Mouse (Mus musculus): ENCODE measurements around the gene Dync2li1.
A peak's percentile ranks its signal among the peaks of the same experiment; 100 is the strongest.

The Dync2li1 gene

DNA sequence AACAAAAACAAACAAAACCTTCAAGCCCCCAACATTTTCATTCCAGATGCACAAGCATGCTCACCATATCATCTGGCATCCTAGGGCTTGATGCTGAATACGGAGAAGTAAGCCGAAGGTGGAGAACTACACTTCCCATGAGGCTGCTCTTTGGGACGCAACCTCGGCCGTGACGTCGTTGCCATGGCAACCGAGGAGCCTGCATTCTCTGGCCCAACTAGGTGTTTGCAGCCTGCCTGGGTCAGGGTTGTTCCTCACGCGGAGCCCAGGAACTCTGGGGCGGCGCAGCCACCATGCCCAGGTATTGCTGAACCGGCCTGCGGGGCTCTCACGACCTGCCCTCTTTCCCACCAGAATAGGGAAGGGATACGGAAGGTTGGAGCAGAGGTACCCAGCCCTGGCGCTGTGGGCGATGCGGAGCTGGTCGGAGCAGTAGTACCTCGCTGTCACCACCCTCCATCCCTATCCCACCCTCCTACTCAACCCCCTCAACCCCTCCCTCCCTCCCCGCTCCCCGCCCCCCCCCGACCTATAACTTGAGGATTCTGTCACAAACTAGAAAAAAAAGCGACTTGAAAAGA lies at the start of gene Dync2li1:
Dync2li1 (plus strand) TSS at position 221 of the 581 bp plus-strand sequence.
- DNase-seq (ENCODE audit: low spot score), result peak; percentile 93

DNA sequence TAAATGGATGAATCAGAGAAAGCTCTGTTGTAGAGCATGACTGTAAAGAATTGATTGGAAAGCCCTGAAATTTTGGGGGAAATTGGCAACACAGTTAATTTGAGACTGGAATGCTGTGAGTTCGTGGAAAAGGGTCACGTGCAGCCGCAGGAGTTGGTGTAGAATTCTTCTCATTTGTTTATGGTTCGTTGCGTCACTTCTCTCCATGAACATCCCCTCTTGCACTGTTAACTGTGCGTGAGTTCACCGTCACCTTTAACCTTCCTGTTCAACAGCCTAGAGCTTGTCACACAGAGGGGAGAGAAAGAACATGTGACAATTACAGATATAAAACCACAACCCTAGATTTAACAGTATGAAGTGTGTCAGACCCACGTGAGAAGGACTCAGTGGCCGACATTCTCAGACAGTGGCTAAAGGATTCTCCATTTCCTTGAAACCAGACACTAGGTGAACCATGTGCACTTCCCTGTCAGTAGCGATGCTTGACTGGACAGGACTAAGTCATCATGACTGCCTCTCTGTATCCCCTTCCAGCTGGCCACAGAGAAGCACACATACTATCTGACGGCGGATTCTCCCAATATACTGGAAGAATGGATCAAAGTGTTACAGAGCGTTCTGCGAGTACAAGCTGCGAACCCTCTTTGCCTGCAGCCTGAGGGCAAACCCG lies 49.5 kb upstream of the Dync2li1 start:
- no peak for DNase-seq (ENCODE audit: low spot score)

DNA sequence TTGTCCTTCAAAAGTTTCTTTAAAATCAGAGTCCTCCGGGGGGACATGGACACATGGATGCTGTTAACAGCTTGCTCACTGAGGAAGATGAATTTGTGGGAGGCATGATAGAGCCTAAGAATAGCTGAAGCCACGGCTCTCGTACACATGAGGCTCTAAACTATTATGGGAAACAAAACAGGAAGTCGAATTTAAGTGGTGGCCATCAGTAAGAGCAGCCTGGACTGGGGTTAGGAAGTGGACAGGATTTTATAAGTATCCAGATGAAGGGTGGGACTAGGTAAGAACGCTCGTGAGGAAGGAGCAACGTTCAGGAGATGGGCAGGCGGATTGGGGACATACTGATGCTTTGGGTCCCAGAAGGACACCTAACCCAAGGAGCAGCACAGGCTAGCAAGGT lies 47.0 kb upstream of the Dync2li1 start:
- DNase-seq (ENCODE audit: low spot score), result no peak

DNA sequence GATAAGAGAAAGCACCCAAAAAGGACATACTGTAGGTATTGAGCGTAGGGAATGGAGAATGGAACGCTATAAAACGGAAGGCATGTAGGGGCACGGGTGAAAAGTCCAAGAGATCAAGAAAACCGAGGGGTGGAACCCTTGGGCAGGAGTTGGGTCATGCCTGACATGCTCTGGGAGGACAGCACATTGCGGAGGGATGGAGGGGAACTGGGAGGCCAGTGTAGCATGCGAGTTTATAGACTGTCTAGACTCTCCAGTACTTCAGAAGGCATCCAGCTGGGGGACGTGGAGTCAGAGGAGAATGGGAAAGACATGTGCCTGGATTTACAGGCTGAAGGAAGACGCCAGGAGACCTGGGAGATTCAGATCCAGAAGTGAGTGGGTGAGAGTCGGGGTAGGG lies 46.5 kb upstream of the Dync2li1 start:
- no peak for DNase-seq (ENCODE audit: low spot score)

DNA sequence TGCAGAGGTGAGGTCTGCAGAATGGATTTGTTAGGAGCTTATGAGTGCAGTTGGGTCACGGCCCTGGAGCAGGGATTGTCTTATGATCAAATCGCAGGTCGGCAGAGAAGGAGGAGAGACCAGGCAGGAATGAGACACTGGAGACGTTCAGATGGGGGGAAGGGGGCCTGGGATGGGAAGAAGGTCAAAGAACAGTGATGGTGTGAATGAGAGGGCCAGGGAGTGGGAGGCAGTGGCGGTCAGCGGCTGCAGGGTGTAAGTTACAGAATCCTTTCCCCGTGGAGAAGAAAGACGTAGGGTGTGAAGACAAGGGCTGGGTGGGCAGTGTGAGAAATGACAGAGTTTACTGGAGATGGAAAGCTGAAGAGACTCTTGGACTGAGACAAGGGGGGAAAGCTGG lies 45.5 kb upstream of the Dync2li1 start:
- DNase-seq (ENCODE audit: low spot score), result no peak

DNA sequence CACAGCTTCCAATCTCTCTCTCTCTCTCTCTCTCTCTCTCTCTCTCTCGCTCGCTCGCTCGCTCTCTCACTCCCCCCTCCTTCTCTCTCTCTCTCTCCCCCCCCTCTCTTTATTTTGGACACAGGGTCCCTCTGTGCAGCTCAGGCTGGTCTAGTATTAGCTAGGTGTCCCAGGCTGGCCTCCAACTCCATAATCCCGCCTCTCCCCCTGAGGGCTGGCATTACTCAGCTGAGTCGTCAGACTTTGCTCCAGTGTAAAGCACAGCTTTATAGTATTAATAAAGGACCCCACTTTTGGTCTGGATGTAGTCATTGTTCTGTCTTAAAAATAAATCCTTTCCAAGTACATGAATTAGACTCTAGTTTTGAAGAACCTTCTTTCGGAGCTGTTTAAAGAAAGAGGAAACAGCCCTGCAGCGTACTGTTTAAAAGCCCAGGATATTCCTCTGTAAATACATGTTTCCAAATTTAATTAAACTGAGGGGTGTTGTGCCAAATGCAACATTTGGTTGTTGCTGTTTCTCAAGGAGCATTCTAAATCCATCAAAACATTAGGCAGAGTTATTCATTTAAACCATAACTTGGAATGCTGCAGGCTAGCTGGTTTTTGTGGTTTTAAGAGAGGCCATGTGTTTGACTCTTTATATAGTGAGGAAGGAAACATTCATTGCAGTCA lies 44.4 kb upstream of the Dync2li1 start:
- no peak for DNase-seq (ENCODE audit: low spot score)

DNA sequence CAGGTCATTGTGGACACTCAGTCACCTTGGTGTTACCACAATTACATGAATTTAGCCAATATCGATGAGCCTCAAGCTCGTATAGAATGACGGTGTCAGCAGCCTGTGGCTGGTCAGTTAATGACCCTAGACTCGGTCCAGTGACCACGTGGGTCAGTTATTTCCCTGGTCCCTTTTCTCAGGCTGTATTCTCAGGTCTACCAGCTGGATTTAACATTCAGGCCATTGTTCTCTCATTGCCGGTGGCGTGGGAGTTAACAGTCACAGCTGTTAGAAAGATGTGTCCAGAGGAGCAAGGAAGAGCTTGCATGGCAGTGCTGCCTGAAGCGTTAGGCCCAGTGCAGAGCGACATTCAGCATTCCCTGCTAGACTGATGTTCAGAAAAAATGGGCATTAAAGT lies 42.2 kb upstream of the Dync2li1 start:
- DNase-seq (ENCODE audit: low spot score), result no peak

DNA sequence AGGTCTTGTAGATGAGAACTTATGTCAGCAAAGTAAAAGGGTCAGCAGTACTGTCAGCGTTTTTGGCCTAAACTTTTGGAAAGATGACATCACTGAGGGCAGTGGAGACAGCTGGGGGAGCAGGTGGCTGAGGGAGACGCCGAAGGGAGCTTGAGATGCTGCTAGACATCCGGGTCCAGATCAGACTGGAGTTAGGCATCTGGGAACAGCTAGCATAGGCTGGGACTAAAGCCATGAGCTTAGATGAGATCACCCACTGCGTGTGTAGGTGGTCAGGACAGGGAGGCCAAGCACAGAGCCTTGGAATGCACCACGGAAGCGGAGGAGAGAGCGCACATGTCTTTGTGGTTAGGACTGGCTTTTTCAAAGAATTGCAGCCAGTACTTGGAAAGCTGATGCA lies 41.2 kb upstream of the Dync2li1 start:
- DNase-seq (ENCODE audit: low spot score), result peak; percentile 62

DNA sequence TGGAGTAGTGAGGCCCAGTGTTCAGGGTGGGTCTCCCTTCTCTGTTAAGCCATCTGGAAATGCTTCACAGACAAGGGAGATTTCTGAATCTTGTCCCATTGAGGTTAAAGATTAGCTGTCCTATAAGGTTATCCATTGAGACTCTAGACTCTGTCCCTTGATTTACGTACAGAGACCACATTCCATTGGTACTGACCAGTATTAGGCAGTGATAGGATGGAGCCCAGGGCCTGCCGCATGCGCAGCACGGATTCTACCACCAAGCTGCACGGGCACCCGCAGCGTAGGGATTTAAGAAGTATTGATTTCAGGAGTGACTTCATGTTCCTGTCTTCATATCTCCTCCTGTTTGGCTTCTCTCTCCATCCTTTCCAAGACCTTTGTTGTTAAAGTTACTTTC lies 36.2 kb upstream of the Dync2li1 start:
- no peak for DNase-seq (ENCODE audit: low spot score)

DNA sequence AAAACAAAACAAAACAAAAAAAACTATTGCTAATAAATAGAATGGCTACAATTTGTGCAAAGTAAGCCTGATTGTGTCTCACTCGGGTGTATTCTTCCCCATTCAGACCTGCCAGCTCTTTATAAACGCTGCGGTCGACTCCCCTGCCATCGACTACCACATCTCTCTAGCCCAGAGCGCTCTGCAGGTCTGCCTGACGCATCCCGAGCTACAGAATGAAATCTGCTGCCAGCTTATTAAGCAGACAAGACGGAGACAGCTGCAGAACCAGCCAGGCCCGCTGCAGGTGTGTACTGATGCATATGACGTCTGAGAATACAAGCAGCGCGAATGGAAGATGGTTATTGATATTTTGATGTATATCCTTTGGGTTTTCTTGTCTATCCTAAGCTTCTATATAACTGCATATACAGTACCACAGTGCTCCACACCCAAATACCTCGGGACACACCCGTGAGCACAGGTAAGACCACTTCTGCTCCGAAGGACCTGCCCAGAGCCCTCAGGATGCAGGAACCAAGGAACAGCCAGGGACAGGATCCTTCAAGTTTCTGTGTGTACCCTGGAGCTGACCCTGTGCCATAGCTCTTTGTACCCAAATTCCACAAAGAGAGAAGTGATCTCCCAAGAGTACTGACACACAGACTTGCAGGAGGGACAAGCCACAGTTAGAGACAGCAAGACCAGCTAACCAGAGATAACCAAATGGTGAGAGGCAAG lies 34.7 kb upstream of the Dync2li1 start:
- DNase-seq (ENCODE audit: low spot score), result no peak

DNA sequence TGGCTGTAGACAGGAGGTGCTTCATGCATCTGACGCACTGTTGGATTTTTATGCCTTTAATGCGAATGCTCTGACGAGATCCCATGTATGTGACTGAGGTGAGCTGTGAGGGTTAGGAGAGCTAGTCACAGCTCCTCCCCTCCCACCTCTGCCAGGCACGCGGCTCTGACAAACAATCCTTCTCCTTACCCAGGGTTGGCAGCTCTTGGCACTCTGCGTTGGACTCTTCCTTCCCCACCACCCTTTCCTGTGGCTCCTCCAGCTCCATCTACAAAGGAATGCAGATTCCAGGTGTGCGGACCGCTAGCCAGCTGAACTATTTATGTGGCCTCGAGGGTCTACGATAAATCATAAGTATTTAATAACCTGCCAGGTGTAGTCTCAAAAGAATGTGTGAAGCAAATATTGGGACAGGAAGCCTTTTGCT lies 30.3 kb upstream of the Dync2li1 start:
- no peak for DNase-seq (ENCODE audit: low spot score)

DNA sequence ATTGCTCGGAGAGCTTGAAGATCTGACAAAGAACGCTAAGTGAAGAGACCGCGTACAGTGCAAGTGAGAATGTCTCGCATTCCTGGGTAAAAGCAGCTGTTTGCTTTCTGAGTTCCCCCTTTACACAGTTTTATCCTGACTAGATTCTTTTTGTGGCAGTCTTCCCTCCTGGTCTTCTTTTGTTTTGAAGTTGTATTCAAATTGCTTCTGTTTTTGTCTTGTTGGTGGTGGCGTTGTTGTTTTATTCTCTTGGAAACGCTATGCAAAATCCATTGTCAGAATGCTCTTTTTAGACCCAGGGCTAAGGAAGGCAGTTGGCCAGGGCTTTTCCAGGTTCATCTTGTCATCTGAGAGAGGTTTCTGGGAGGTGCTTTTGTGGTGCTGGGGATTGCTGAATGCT lies 29.8 kb upstream of the Dync2li1 start:
- DNase-seq (ENCODE audit: low spot score), result no peak

DNA sequence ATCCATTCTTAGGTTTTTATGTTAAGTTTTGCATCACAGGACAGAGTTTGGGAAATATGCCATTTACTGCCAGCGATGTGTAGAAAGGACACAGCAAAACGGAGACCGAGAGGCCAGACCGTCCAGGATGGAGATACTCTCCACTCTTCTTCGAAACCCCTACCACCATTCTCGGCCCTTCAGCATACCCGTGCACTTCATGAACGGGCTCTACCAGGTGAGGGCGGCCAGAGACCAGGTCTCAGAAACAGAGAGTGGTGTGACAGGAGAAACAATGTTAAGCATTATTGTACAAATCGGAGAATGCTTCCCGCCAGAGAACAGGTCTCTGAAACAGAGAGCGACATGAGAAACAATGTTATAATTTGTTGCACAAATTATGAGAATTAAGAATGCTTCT lies 28.4 kb upstream of the Dync2li1 start:
- DNase-seq (ENCODE audit: low spot score), result no peak

DNA sequence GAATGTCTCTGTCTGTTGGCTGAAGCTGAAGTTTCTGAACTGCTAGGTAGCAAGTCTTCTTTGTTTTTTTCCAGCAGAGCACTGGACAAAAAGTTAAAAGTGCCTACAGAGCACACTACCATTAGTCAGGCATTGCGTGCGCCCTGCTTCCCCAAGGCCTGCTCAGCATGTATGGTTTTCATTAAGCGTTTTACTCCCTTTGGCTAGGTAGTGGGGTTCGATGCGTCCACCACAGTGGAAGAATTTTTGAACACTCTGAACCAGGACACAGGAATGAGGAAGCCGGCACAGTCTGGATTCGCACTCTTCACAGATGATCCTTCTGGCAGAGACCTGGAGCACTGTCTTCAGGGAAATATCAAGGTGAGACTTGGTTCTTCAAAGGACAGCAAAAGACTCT lies 27.4 kb upstream of the Dync2li1 start:
- DNase-seq (ENCODE audit: low spot score), result no peak

DNA sequence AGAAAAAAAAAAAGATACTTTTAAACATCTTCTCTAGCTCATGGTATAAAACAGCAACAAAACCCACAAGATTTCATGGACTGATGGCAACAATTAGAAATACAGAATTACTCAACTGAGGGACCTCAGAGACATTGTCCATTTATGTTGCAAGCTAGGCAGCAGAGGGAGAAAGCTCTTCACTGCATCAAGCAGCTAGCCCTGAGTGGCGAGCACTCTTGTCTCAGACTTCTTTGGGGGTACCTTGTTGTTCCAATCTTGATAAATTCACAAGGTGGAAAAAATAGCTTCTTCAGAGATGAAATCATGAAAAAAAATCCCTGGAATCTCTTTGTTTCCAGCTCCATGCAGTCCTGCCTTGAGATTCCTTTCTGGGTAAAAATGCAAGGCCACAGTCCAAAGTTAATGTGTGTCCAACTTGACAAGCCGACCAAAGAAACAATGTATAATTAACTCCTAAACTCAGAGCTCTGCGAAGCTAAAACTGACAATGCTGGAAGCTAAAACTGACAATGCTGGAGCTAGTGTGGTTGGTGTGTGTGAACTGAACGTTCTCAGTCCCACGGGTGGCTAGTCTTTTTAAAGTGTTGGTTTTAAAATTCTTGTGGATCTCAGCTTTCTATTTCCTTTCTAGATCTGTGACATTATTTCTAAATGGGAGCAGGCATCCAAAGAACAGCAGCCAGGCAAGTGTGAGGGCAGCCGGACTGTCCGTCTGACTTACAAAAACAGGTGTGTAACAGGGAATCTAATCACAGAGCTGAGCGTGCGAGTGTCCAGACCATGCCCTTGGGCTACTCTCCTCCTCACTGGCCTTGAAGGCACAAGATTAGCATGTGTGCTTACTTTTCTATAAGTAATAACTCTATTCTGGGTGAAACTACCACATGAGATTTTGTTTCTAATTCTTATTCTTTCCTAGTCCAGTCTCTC lies 26.0 kb upstream of the Dync2li1 start:
- DNase-seq (ENCODE audit: low spot score), result no peak

DNA sequence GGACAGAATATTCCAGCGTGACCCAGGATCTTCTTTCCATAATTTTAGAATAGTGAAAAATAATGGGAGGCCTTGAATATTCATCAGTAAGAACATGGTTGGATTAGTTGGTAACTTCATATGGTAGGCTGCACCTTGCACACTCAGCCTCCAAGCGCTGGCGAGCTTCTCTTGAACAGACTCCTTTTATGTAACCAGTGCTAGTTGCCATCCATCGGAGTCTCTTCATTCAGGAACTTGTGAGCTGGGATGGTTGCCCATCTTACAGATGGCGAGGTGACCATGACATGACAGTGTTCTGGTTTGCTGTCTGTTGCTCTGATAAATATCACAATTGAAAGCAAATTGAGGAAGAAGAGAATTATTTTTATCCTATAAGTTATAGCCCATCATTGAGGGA lies 24.5 kb upstream of the Dync2li1 start:
- peak; percentile 27 for DNase-seq (ENCODE audit: low spot score)

DNA sequence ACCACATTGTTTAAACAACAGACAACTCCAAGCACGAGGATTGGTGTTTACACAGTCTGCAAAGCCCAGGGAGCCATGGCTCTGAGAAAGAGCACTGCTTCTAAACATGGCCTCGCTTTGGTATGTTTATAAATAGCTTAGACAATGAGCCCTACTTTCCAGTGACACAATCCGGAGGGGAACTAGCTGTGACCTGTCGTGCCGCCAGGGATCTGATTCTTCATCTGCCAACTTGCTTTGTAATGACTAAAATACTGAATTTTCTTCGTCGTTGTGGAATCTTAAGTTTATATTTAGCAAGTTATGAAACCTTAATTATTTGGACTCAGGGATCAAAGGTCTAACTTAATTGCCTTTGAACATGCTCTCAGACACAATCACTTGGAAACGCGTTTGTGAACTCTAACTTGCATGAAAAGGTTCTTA lies 23.1 kb upstream of the Dync2li1 start:
- DNase-seq (ENCODE audit: low spot score), result no peak

DNA sequence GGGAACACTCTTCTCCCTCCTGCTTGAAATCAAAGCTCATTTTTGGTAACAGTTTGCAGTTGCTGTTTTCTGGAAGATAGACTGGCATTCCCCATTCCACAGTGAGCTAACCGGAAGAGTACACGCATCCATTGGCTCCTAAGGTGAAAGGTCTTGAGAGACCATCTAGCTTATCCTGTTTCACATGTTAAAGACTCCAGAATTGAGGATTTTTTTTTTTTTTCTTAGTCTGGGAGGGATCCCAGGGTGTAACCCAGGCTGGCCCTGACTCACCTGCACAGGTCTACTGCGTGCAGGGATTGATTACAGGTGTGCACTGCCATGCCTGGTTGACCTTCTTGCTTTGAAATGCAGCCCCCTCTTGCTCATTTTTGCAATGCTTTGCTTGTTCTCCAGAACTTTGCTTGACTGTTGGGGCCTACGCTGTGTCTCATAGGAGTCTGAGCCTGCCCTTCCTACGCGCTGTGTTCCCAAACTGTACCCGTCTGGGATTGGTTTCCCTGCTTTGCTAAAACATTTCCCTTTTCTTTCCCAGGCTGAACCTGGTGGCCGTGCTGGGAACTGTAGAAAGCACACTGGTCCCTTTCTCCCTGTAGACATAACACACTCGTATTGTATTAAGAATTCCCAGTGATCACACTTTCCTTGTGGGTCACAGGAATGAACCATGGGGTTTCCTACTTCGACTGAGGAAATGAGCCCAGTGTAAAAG lies 22.4 kb upstream of the Dync2li1 start:
- no peak for DNase-seq (ENCODE audit: low spot score)

DNA sequence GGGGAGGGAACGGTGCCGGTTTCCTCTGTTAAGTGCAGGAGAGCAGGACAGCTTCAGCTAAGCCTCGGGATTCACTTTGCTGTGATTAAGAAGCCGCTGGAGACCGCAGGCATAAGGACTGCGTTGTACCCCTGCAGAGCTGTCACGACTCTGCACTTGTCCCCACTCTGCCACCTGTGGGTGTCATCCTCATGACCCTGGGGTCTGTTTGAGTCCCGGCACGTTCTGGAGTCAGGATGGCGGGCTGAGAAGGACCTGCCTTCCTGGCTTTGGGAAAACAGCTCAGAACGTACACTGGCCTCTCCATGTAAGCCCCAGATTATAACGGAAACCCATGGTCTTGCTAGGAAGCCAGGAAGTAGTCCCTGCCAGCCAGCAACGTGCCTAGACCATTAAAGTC lies 19.3 kb upstream of the Dync2li1 start:
- no peak for DNase-seq (ENCODE audit: low spot score)

DNA sequence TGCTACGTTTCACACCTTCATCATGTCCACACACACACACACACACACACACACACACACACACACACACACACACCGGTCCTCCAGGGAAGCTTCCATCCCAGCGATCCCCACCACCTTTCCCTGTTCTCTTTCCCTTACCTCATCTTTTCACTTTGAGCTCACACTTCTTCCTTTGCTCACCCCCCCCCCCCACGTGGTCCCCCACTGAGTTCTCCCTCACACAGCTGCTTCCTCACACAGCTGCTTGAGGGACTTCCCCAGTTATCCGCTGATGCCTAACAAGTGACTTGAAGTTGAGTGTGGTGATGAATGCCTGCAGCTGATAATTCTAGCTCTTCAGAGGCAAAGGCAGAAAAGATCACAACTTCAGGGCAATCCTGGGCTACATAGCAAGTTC lies 18.7 kb upstream of the Dync2li1 start:
- DNase-seq (ENCODE audit: low spot score), result no peak

DNA sequence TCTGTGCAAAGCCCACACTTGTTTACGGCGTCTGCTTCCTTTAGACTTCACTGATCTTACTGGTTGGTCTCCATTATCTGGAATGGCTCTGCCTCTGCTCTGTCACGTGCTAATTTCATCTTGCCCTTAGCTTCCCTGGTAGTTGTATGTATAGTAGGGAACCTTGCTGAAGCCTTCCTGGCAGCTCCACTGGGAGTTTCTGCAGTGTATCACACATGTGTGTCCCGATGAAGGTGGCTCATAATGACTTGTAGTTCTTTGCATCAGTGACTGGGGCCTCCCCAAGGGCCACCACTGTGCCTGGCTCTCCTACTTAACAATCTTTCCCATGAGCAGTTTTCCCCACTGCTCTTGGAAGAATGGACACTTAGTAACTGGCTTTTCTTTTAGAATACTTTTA lies 17.7 kb upstream of the Dync2li1 start:
- no peak for DNase-seq (ENCODE audit: low spot score)
